8 mouse cellular contexts compared by ENCODE assay signal in the genomic region with DNA sequence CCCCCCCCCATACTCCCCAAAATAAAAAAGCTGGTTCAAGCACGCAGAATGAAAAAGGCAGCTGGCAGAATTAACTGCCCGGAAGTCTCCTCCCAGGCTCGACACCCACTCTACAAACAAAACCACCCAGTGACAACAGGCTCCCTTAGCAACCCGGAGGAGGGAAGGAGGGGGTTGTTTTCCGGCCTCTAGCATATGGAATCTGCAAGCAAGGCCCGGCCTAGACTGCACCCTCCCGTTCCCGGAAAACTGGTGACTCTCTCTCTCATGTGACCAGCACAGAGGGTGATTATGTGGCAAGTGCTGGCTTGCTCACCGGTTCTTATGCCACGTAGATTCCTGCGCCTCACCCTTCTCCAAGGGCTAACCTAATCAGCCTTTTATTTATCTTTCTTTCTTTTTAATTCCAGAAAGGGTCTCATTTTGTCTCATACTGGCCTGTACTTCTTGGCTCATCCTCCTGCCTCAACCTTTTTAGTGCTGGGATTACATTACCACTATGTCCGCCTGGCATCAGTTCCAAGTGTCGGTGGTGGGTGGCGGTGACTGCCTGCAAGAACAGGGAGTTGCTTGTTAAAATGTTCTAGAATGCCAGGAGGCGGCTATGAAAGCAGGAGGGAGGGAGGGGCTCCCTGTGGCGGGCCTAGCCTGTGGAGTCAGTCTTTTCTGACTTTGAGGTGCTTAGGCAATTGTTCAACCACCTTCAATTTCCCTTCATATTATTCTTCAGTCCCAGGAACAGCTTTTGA. TPM values are rescaled to one million over a fixed set of nuclear protein-coding genes. Genes with fewer than 3 reads are reported as not detected.
DNase-seq lines count a peak whose midpoint lies in the region; ATAC-seq lines count a peak whose summit lies in the region.

No protein-coding gene starts in this region.

- H3K9ac ChIP-seq in hindbrain, embryonic 15.5 days, result peak overlapping the region; percentile 51

- peak overlapping the region; percentile 35 for H3K4me3 ChIP-seq in hindbrain, embryonic 15.5 days

- peak overlapping the region; percentile 98 for H3K27ac ChIP-seq in hindbrain, embryonic 15.5 days (replicated peaks)

- peak overlapping the region; percentile 76 for H3K4me2 ChIP-seq in hindbrain, embryonic 15.5 days

- H3K4me1 ChIP-seq in hindbrain, embryonic 15.5 days (replicated peaks), result peaks cover 76% of the 10 kb centered on the region

- no peaks in the 10 kb centered on the region for H3K36me3 ChIP-seq in hindbrain, embryonic 15.5 days

- H3K9me3 ChIP-seq in hindbrain, embryonic 15.5 days, result no peaks in the 10 kb centered on the region

- peak; percentile 99 for DNase-seq in R1 (ENCODE audit: low read depth, low spot score)
- peak; percentile 86 to 90 for DNase-seq in cerebellum, postnatal 25 days
- peak; percentile 94 for DNase-seq in gastrocnemius, adult 18-20 months (ENCODE audit: low spot score)
- DNase-seq in left cerebral cortex, adult 11 months (ENCODE audit: low spot score), result peak; percentile 91
- DNase-seq in lung, postnatal 36 days, result peak; percentile 97
- peak; percentile 88 for DNase-seq in retina, embryonic 14.5 days (ENCODE audit: low spot score)
- peak; percentile 47 for DNase-seq in thymus, postnatal 4 days

- no peaks in the 10 kb centered on the region for H3K27me3 ChIP-seq in hindbrain, embryonic 15.5 days

- ATAC-seq in hindbrain, embryonic 15.5 days (ENCODE audit: low FRiP score, low read depth), result peak; percentile 86

- 1% methylated on average over 16 of the region's 16 CpGs for WGBS in hindbrain, embryonic 15.5 days

RNA-seq across cellular contexts. Expression of gene Frmd8, which starts 28.3 kb away (rescaled TPM):
- total RNA-seq in gastrocnemius, adult 18-20 months (2021), result 1 to 10 TPM; 2.9 to 3.2 TPM
- 17.6 and 18.0 TPM in 2 replicates for polyA plus RNA-seq in hindbrain, embryonic 15.5 days (2015; fragmentation: Nextera tagmentation; extraction: Ambion mirVana)

RNA-seq across cellular contexts. Expression of gene Slc25a45, which starts 30.9 kb away (rescaled TPM):
- under 1 TPM; 0.59 to 0.90 TPM for total RNA-seq in gastrocnemius, adult 18-20 months (2021)
- 2.6 TPM in 2 replicates for polyA plus RNA-seq in hindbrain, embryonic 15.5 days (2015; fragmentation: Nextera tagmentation; extraction: Ambion mirVana)

RNA-seq across cellular contexts. Expression of gene Tigd3, which starts 47.2 kb away (rescaled TPM):
- total RNA-seq in gastrocnemius, adult 18-20 months (2021), result under 1 TPM; 0.21 TPM
- polyA plus RNA-seq in hindbrain, embryonic 15.5 days (2015; fragmentation: Nextera tagmentation; extraction: Ambion mirVana), result 10.7 and 11.7 TPM in 2 replicates

Comparison
In these comparisons a context has a peak if more than half of its experiments do, and no peak if none do; other contexts are left out.
1. Peak in every context shown above with its lines: DNase-seq, ATAC-seq, H3K4me3 ChIP-seq and H3K27ac ChIP-seq.
2. DNase-seq: peak in every context shown above with its lines; median percentile 99 in R1; 97 in lung, postnatal 36 days; 94 in gastrocnemius, adult 18-20 months; 91 in left cerebral cortex, adult 11 months; 88 in cerebellum, postnatal 25 days; 88 in retina, embryonic 14.5 days; 47 in thymus, postnatal 4 days.